Mouse (Mus musculus) spleen, adult 2 months (tissue): ENCODE measurements around the gene Cox10. TPM values are rescaled to one million over a fixed set of nuclear protein-coding genes. Genes with fewer than 3 reads are reported as not detected.

Source experiments
- DNase-seq, 2 experiments: peaks; one replicate each; pipeline versions ENCODE4 v3.0.0 to v3.0.0-alpha.2; 2012 to 2021; ENCODE audit warnings: low spot score in 2 of 2, low read depth in 1 of 2
- H3K27ac ChIP-seq: fragments of 200-500 bp; 2 replicates; pipeline ENCODE4 v1.5.1; 2012; ENCODE audit warnings: low read length, inconsistent platforms; ENCODE audit not compliant: insufficient read depth
- H3K27me3 ChIP-seq: fragments of 200-500 bp; 2 replicates; pipeline ENCODE4 v1.6.1; 2012; ENCODE audit warnings: mild to moderate bottlenecking, moderate library complexity, low read length, inconsistent platforms; ENCODE audit not compliant: control insufficient read depth, insufficient read depth
- H3K36me3 ChIP-seq: fragments of 200-500 bp; 2 replicates; pipeline ENCODE4 v1.6.1; 2012; ENCODE audit warnings: mild to moderate bottlenecking, low read length, inconsistent platforms; ENCODE audit not compliant: control insufficient read depth, insufficient read depth
- H3K4me1 ChIP-seq: fragments of 200-500 bp; 2 replicates; pipeline ENCODE4 v1.6.1; 2011; ENCODE audit warnings: inconsistent platforms; ENCODE audit not compliant: control insufficient read depth, insufficient read depth, insufficient read length
- H3K4me3 ChIP-seq: fragments of 200-500 bp; 2 replicates; pipeline ENCODE4 v1.5.1; 2011; ENCODE audit warnings: mild to moderate bottlenecking, inconsistent platforms; ENCODE audit not compliant: insufficient read depth, insufficient read length; ENCODE audit errors: extremely low read depth
- CTCF ChIP-seq: fragments of 200-500 bp; IDR thresholded peaks from 2 replicates; pipeline ENCODE4 v1.5.1; 2011; ENCODE audit warnings: mild to moderate bottlenecking, inconsistent platforms; ENCODE audit not compliant: insufficient read depth, insufficient read length, insufficient replicate concordance; ENCODE audit errors: extremely low read depth
- POLR2A ChIP-seq: fragments of 200-500 bp; IDR thresholded peaks from 2 replicates; pipeline ENCODE4 v1.6.1; 2011; ENCODE audit warnings: low read depth, low read length, inconsistent platforms
- WGBS: fragments of 180-500 bp; shearing (Covaris S2); methylation state at CpG from one replicate; pipeline ENCODE4 v1.1.7; 2018; 5-methylcytosine and 5-hydroxymethylcytosine counted together
- polyA plus RNA-seq: library from polyadenylated mRNA; depleted of rRNA; stranded (reverse); fragments of >200 nt; gene quantifications from 2 replicates; pipeline ENCODE4 v1.2.3, GENCODE M21; 2012

Gene Cox10
- polyA plus RNA-seq, 1 experiment, result 7.8 TPM

- no peaks in the 10 kb centered on the region for H3K27me3 ChIP-seq
- TF ChIP-seq CTCF, result no peak
- no peak for TF ChIP-seq POLR2A
- WGBS, result 72% methylated on average over 15 of the region's 15 CpGs
- 0 out of 2 replicates have a peak, but pooled peaks cover 2% of the 10 kb centered on the region for H3K36me3 ChIP-seq
- H3K4me3 ChIP-seq, result no peak overlapping the region
- 0 out of 2 replicates have a peak overlapping the region, but pooled peaks have one; percentile 18 for H3K27ac ChIP-seq
- H3K4me1 ChIP-seq, result peaks cover 6% of the 10 kb centered on the region; the same call in 1 of the 2 replicates
- no peak for DNase-seq
These were observed 41.7 kb downstream of the Cox10 start for GRCm38 (mm10) chr11:64037471-64038125.

DNA sequence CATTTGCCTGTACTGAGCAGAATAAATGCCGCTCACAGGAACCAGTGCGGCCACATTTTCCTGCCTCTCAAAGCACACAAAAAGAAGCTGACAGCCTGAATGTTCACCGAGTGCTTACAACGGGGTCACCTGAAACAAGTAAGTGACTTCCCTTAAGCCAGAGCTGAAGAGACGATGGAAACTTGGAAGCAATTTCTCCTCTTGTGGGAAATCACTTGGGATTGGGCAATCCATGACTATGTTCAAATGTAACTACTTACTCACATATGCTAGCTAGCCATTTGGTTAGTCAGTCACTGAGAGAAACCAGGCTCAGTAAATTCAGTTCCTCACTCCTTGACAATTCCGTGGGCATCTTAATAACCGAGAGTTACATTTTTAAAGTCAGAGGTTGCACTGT is 43.0 kb downstream of the Cox10 start:
- no peak overlapping the region for H3K4me3 ChIP-seq
- DNase-seq, result no peak
- peaks cover 6% of the 10 kb centered on the region; the same call in 1 of the 2 replicates for H3K4me1 ChIP-seq
- TF ChIP-seq POLR2A (no peak), CTCF (no peak)
- H3K36me3 ChIP-seq, result no peaks in the 10 kb centered on the region
- H3K27ac ChIP-seq, result no peak overlapping the region
- WGBS, result 93% methylated on average over 7 of the region's 7 CpGs
- no peaks in the 10 kb centered on the region for H3K27me3 ChIP-seq

DNA sequence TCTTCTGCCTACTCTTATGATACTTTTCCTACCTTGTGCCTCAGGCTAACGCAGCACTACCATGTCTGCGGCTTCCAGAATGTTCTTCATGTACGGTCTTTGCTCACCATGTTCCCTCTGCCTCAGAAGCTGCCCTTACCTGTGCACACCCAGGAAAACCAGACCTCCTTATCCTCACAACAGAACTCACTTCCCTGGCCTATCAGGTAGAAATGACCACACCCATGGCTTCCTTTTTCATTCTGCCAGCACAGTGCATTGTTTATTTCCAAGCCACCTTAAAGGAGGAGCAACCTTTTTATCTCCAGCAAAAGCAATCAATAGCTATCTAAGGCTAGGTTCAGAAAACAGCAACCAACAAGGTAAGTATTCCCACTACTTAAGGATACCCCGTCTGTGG is 43.6 kb downstream of the Cox10 start:
- Histone ChIP-seq H3K36me3 (no peaks in the 10 kb centered on the region), H3K27me3 (no peaks in the 10 kb centered on the region), H3K4me1 (peaks cover 6% of the 10 kb centered on the region; the same call in 1 of the 2 replicates), H3K27ac (no peak overlapping the region), H3K4me3 (no peak overlapping the region)
- no peak for DNase-seq
- TF ChIP-seq CTCF, result no peak
- no peak for TF ChIP-seq POLR2A
- WGBS, result 85% methylated on average over 4 of the region's 4 CpGs

GRCm38 (mm10) chr11:64034686-64035085 is 44.6 kb downstream of the Cox10 start:
- no peaks in the 10 kb centered on the region for H3K36me3 ChIP-seq
- no peak overlapping the region for H3K27ac ChIP-seq
- H3K27me3 ChIP-seq, result no peaks in the 10 kb centered on the region
- H3K4me1 ChIP-seq, result peaks cover 6% of the 10 kb centered on the region; the same call in 1 of the 2 replicates
- TF ChIP-seq POLR2A, result no peak
- TF ChIP-seq CTCF, result no peak
- no peak overlapping the region for H3K4me3 ChIP-seq
- 92% methylated on average over 5 of the region's 5 CpGs for whole genome bisulfite sequencing
- DNase-seq, result no peak

DNA sequence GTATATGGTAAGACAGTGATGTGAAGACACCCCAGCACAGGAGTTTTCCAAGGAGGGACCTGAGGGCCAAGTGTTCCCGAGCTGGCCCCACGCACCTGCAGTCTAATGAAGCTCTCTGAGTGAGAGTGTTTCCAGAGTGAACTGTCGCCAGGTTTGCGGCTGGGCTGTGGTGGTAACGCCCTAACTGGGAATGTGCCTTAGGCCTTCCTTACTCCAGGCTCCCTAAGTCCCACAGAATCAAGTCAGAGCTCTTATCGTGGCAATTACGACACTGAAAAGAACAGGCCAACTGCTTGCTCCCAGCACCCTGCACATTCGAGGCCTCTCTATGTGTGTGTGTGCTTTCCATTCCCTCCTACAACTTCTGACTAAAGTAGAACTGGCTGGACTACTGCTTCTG is 51.8 kb downstream of the Cox10 start:
- Histone ChIP-seq H3K27me3 (no peaks in the 10 kb centered on the region), H3K27ac (no peak overlapping the region), H3K36me3 (no peaks in the 10 kb centered on the region), H3K4me1 (no peaks in the 10 kb centered on the region; the same call in 1 of the 2 replicates), H3K4me3 (no peak overlapping the region)
- TF ChIP-seq POLR2A (no peak), CTCF (no peak)
- DNase-seq, result no peak
- 91% methylated on average over 8 of the region's 8 CpGs for WGBS

DNA sequence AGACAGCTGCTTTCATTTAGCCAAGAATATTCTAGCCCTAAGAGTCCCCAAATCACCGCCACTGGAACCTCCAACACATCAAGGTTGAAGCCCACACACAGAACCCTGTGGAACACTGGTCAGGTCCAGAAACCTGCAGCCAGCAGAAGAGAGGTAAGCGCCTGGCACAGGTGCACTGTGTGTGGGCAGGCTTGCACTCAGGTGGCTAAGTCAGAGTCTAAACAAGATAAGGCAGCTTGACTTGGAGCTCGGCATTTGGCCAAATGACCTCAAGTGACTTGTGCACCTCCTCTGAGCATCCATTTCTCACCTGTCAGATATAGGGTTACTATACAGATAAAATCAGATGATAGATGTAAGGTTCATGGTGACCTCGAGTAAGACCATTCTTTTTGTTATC is 53.4 kb downstream of the Cox10 start:
- TF ChIP-seq POLR2A (no peak), CTCF (no peak)
- Histone ChIP-seq H3K27me3 (no peaks in the 10 kb centered on the region), H3K36me3 (no peaks in the 10 kb centered on the region), H3K4me1 (no peaks in the 10 kb centered on the region; the same call in 1 of the 2 replicates), H3K4me3 (no peak overlapping the region), H3K27ac (no peak overlapping the region)
- DNase-seq, result no peak
- WGBS, result 86% methylated on average over 4 of the region's 4 CpGs

GRCm38 (mm10) chr11:64024575-64024974 is 54.7 kb downstream of the Cox10 start:
- Histone ChIP-seq H3K4me3 (no peak overlapping the region), H3K27me3 (no peaks in the 10 kb centered on the region), H3K36me3 (no peaks in the 10 kb centered on the region), H3K4me1 (no peaks in the 10 kb centered on the region; the same call in 1 of the 2 replicates), H3K27ac (no peak overlapping the region)
- 96% methylated on average over 7 of the region's 7 CpGs for WGBS
- TF ChIP-seq CTCF (no peak), POLR2A (no peak)
- no peak for DNase-seq
